Mouse (Mus musculus): ENCODE results near the gene Gbx2.

Gene Gbx2

GRCm38 (mm10) chr1:89931120-89931519 lies at the start of gene Gbx2:
TSS of gene Gbx2 (minus strand) at chr1:89931179.
- DNase-seq, result peak; percentile 48 to 78

DNA sequence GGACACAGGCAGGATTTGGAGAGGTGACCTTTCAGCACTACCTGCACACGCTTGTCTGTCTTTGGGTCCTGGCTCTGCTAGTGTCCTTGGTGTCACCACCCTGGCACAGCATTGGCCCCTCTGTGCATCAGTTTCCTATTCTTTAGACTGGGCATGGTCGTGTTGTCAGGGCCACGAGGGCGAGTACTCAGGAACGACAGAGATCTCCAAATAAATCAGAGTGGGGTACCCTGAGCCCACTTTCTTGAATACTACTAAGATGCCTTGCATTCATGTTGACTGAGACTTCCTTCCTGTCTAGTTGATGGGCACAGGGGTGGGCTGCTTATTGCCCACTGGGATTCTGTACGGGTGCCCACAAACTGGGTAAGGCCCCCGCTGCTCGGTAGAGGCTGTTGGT lies 46.3 kb upstream of the Gbx2 start:
- DNase-seq, result no peak

DNA sequence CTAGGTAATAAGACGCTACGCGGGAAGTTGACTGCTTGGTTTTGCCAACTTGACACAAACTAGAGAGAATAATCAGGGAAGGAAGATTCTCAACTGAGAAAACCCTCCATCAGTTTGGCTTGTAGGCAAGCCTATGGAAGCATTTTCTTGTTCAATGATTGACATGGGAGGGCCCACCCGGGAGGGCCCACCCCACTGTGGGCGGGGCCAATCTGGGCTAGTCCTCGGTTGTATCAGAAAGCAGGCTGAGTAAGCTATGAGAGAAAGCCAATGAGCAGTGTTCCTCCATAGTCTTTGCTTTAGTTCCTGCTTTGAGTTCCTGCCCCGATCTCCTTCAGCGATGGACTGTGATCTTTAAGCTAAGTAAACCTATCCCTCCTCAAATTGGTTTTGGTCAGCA lies 45.4 kb upstream of the Gbx2 start:
- DNase-seq, result no peak

GRCm38 (mm10) chr1:89974541-89974940 lies 43.6 kb upstream of the Gbx2 start:
- DNase-seq, result no peak

GRCm38 (mm10) chr1:89971848-89972247 lies 40.9 kb upstream of the Gbx2 start:
- DNase-seq, result no peak

DNA sequence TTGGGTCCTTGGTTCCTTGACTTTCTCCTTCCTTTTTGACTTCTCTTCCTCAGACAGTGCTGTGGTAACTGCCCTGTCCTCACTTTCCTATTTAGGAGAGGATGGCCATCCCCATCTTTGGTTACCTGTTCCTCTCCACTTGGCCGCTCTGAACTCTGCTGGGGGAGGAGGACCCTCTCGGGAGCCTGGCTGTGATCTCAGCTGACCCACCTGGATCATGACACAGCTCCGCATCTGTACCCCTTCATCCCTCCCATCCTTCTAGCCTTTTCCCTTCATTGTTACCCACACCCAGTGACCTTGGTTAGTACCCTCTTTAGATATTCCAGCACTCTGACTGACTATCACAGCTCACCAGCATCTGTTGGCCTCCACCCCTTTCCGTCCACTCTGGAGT lies 38.7 kb upstream of the Gbx2 start:
- no peak for DNase-seq

- no peak for DNase-seq
Measured at GRCm38 (mm10) chr1:89969072-89969713, 38.2 kb upstream of the Gbx2 start.

DNA sequence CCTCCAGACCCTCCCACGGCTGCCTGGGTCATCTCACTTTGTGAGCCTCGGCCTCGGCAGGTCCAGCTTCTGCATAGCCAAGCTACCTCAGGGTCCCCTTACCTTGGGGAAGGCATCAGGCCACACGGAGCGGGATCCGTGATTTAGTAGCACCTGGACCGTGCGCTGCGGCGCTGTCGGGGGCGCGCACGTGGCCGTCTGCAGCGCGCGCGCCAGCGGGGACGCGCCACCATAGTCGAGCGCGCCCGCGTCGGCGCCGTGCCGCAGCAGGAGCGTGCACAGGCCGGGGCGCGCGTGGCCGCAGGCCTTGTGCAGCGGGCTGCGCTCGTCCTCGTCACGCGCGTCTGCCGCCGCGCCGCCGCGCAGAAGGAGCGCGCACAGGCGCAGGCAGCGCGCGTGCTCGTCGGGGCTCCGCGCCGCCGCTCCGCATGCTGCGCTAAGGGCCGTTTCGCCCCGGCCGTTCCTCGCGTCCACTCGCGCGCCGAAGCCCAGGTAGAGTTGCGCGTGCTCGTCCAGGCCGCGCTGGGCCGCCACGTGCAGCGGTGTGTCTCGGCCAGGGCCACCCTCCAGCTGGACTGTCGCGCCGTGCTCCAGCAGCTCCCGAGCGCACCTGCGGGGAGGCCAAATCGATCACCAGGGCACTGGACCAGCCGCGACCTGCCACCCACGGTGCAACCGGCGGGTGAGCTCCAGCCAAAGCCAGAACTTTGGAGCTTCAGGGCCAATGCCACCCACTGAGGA lies 37.3 kb upstream of the Gbx2 start:
- peak in 1 of 2 experiments; percentile 10 for DNase-seq

GRCm38 (mm10) chr1:89967585-89967984 lies 36.6 kb upstream of the Gbx2 start:
- no peak for DNase-seq

GRCm38 (mm10) chr1:89964426-89964825 lies 33.4 kb upstream of the Gbx2 start:
- no peak for DNase-seq

DNA sequence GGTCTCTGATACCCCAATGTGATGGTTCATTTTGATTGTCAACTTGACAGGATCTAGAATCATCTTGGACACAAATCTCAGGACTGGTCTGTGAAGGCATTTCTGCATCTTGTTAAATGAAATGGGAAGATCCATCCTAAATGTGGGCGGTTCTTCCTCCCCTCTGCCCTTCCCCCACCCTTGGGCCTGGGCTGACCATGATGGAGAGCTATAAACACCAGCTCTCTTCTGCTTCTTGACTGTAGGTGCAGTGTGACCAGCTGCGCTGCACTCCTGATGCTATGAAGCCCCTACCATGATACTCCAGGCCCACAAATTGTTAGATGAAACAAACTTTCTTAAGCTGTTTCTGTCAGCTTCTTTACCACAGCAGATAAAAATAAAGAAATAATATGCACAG lies 32.3 kb upstream of the Gbx2 start:
- no peak for DNase-seq

- no peak for DNase-seq
Measured at GRCm38 (mm10) chr1:89962092-89962491, 31.1 kb upstream of the Gbx2 start.

GRCm38 (mm10) chr1:89959393-89959792 lies 28.4 kb upstream of the Gbx2 start:
- no peak for DNase-seq

GRCm38 (mm10) chr1:89943202-89943601 lies 12.2 kb upstream of the Gbx2 start:
- peak; percentile 74 to 92 for DNase-seq

GRCm38 (mm10) chr1:89942395-89942976 lies 11.5 kb upstream of the Gbx2 start:
- DNase-seq, result no peak

DNA sequence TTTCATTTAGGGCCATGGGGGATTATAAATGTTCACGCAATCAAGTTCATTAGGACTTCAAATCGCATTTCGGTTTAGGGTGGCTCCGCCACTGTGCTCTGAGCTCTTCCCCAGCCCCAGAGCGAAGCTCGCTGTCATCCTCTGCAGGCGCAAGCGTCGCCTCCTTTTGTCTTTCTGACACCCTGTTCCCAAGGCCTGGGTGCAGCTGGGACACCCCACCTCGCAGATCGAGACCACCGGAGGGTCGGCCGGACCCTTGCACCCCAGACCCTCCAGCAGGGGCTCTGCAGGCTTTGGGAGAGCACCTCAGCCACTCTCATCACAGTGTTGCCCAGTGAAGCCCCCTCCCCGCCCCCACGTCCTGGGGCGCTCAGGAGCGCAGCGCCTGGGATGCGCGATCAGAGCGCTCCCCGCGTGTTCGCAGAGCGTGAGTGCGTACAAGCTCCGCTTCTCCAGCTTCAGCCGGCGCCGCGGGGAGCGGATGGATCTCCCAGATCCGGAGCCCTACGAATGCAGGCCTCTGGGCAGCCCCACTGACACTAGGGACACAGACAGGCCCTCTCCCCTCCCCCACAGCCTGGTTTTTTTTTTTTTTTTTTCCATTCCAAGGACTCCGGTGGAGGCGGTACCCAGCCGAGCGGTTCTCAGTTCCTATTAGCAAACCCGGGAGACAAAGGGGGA lies 10.9 kb upstream of the Gbx2 start:
- peak in 1 of 2 experiments; percentile 37 for DNase-seq

- DNase-seq, result no peak
Measured at GRCm38 (mm10) chr1:89940961-89941524, 10.1 kb upstream of the Gbx2 start.

DNA sequence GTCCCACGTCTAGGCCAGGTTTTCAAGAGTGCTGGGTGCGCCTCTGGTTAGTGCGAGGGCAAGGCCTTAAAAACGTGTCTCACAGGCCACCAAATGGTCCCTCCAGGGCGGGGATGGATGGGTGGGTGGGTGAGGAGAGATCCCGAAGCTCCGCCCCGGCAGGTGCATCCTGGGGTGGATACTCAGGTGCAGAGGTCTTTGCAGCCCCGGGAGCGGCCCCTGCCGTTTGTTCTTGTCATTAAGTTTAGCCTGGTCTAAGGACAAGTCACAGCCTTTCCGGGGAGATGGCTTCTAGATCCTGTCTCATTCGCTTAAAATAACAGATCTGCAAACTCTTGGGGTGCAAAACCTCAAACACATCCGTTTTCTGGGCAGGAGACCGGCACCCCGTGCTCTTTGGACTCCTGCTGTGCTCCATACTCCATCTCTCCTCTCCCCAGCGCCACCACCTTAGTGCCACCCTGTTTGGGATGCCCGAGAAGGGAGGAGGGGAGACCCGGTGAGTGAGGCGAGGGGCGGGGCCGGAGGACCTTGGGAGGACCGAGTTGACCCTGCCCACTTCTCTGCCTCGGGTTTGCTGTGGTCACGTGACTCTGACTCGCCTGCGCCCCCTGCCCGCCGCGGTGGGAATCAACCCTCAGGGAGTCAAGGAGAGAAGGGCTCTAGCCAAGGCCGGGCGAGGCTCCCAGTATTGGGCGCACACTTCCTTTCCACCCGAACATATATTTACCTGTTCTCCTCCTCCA lies 9.2 kb upstream of the Gbx2 start:
- DNase-seq, result peak; percentile 74 to 86

DNA sequence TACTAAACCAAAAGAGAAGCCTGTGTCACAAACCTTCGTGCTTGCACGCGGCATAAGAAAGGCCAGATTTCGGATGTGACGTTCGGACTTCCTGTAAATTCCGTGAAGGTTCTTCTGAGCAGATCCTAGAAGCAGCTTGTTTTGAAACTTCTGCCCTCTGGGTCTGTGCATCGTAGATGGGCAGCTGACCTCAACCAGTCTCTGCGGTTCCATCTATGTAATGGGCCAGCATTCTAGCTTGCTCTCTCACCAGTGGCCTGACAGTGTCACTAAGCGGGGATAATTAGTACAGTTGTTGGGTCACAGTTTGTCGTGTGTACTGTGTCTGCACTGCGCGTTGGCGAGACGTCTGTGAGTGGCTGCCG lies 8.6 kb upstream of the Gbx2 start:
- no peak for DNase-seq

GRCm38 (mm10) chr1:89938884-89939595 lies 8.1 kb upstream of the Gbx2 start:
- DNase-seq, result no peak

DNA sequence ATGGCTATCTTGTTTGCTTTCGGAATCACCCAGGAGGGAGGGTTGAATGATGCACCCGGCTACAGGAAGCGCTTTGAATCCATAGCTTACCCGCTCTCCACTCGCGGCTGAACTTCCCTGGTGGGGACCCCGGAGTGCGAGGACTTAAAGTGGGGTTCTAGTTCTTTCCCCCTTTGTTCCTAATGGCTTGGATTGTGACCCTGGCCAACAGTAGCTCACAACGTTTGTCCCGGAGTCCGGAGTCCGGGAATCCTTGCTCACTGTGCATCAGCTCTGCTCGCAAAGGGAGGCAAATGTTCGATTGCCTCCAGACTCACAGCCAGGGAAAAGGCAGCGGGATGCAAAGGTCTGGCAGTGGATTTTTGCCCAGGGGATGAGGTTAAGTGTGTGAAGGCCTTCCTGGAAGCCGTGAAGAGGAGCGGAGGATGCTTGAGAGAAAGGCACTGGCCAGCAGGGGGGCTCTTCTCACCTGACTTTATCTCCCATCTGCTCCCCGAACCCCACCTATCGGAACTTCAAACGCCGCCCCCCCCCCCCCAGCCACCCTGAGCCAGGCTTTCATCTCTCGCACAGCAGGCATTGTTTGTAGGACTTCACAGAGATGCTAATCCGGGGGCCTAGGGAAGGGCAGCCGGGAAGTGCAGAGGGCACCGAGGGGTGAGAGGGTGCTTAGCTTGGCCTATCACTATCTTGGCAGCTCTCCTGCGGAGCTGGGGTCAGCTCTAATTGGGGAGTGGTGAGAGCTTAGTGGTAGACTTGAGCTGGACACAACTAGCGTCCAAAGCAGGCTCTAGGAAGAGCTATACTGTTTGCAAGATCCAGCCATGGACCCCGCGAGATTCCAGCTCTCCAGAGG lies 4.7 kb upstream of the Gbx2 start:
- DNase-seq, result no peak
